Mouse (Mus musculus) right cerebral cortex, adult 2 months (tissue): Measurements from ENCODE around the gene Stx18.

ENCODE experiments used
- DNase-seq, 2 experiments: peaks; one replicate each; pipeline ENCODE4 v3.0.0; 2021 to 2022; ENCODE audit warnings: low spot score in 2 of 2

Gene Stx18

GRCm38 (mm10) chr5:38129339-38129738 is 90.8 kb downstream of the Stx18 start:
- no peak for DNase-seq

- no peak for DNase-seq
Measured at GRCm38 (mm10) chr5:38136247-38136646, 97.7 kb downstream of the Stx18 start.

- DNase-seq: no peak
Measured at GRCm38 (mm10) chr5:38137163-38137562, 98.6 kb downstream of the Stx18 start.

GRCm38 (mm10) chr5:38140893-38141292 is 102.4 kb downstream of the Stx18 start:
- DNase-seq: no peak

GRCm38 (mm10) chr5:38146524-38146923 is 108.0 kb downstream of the Stx18 start:
- DNase-seq: no peak

GRCm38 (mm10) chr5:38151264-38151663 is 112.7 kb downstream of the Stx18 start:
- DNase-seq: peak; percentile 76 to 80

- no peak for DNase-seq
Measured at GRCm38 (mm10) chr5:38152201-38153108, 113.9 kb downstream of the Stx18 start.

- DNase-seq: no peak
Measured at GRCm38 (mm10) chr5:38153636-38154035, 115.1 kb downstream of the Stx18 start.

- no peak for DNase-seq
Measured at GRCm38 (mm10) chr5:38157481-38158020, 119.0 kb downstream of the Stx18 start.

GRCm38 (mm10) chr5:38158501-38158946 is 120.0 kb downstream of the Stx18 start:
- DNase-seq: peak; percentile 53 to 69

- DNase-seq: peak; percentile 75 to 79
Measured at GRCm38 (mm10) chr5:38158947-38159633, 120.5 kb downstream of the Stx18 start.

- peak in 1 of 2 experiments; percentile 53 for DNase-seq
Measured at GRCm38 (mm10) chr5:38159634-38160413, 121.3 kb downstream of the Stx18 start, which contains the start of gene Nsg1. TSS of gene Nsg1 (minus strand) at chr5:38159907.

GRCm38 (mm10) chr5:38168497-38168896 is 130.0 kb downstream of the Stx18 start:
- DNase-seq: no peak

GRCm38 (mm10) chr5:38173766-38174165 is 135.2 kb downstream of the Stx18 start:
- no peak for DNase-seq

GRCm38 (mm10) chr5:38174256-38174912 is 135.8 kb downstream of the Stx18 start:
- no peak for DNase-seq

- DNase-seq: no peak
Measured at GRCm38 (mm10) chr5:38184688-38185285, 146.2 kb downstream of the Stx18 start.

GRCm38 (mm10) chr5:38187006-38187405 is 148.5 kb downstream of the Stx18 start:
- no peak for DNase-seq
